ENCODE assay signal across 13 mouse cellular contexts in genomic region chr16:15473875-15474274, GRCm38 (mm10).
"Had no signal": no experiment of that assay in that cellular context is flagged by ENCODE, and none has a peak within 500 bp of the region (broad histone marks: within the 10 kb centered on the region; RNA-seq: fewer than 3 reads in every experiment).

No protein-coding gene starts in this region.

- H3K27ac ChIP-seq: limb, embryonic 12.5 days; macrophage; midbrain, embryonic 15.5 days; neural tube, embryonic 12.5 days; stomach, postnatal 0 days had no signal

- DNase-seq: kidney, adult 8-10 months; kidney, postnatal 25 days; layer of hippocampus, adult 9-11 months; thymus, postnatal 25 days had no signal

- H3K4me3 ChIP-seq: limb, embryonic 12.5 days; megakaryocyte, embryonic 14.5 days; midbrain, embryonic 15.5 days; neural tube, embryonic 12.5 days had no signal

- H3K27me3 ChIP-seq: limb, embryonic 12.5 days; megakaryocyte, embryonic 14.5 days; midbrain, embryonic 15.5 days; neural tube, embryonic 12.5 days had no signal

- H3K4me1 ChIP-seq: limb, embryonic 12.5 days; megakaryocyte, embryonic 14.5 days; midbrain, embryonic 15.5 days; neural tube, embryonic 12.5 days had no signal

- ATAC-seq: inflammation-experienced regulatory T-cells, adult 6 months; intestine, postnatal 0 days; midbrain, embryonic 15.5 days had no signal

- H3K4me2 ChIP-seq: limb, embryonic 12.5 days; midbrain, embryonic 11.5 days; midbrain, embryonic 15.5 days; neural tube, embryonic 12.5 days had no signal

- H3K36me3 ChIP-seq: limb, embryonic 12.5 days; midbrain, embryonic 15.5 days; neural tube, embryonic 12.5 days had no signal

- H3K9ac ChIP-seq: limb, embryonic 12.5 days; midbrain, embryonic 15.5 days; neural tube, embryonic 12.5 days had no signal

- H3K9me3 ChIP-seq: limb, embryonic 12.5 days; midbrain, embryonic 15.5 days; neural tube, embryonic 12.5 days had no signal
